Mouse (Mus musculus) mouse trophoblast stem cell (cell line): Measurements from ENCODE around the gene Tlx3.

ENCODE experiments used
- in situ Hi-C, 2 experiments: fragments of 300-500 bp; cut with MseI, MboI; formaldehyde crosslinking; loops; 2 replicates in 1 of 2; 3 replicates in 1 of 2; pipeline ENCODE4 v1.15.1; 2025

Gene Tlx3

DNA sequence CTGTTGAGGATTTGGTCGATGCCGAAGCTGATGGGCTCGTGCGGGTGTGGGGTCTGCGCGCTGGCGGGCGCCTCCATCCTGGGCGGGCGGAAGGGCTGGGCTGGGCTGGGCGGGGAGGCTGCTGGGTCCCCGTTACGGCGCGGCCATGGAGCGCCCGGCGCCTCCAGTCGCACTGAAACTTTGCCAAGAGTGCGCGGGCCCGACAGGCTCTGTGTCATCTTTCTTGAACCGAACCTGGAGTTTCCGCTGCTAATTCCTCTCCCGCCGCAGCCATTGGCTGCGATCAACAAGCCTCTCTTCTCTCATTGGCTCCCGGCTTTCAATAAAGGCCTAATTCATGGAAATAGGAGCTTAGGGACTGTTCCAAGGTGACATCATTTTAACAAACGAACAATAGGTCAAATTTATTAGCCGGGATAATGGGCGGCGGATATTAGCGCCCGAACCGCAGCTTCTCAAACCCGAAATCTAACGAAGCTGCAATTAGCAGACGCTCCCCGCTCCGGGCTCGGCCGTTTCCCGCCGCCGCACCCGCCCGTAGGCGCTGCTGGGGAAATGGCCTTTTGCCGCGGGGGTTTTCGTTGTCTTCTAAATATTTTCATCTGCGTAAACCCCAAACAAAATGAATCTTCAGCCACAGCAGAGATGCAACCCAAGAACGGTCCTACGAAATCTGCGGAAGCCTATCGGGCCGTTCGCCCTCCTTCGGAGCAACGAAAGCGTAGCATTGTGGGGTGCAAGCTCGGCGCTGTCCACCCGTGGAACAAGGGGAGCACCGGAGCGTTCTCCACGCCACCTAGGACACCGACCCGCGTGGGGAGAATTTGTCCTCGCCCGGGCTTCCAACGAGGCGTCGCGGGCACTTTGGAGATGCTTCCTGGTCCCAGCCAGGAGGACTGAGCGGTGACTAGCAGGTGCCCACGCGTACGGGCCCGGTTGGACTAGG, at the start of gene Tlx3:
TSS of gene Tlx3 (minus strand) at position 207 of the 946 bp plus-strand sequence.
- in situ Hi-C loops = no loop called here

DNA sequence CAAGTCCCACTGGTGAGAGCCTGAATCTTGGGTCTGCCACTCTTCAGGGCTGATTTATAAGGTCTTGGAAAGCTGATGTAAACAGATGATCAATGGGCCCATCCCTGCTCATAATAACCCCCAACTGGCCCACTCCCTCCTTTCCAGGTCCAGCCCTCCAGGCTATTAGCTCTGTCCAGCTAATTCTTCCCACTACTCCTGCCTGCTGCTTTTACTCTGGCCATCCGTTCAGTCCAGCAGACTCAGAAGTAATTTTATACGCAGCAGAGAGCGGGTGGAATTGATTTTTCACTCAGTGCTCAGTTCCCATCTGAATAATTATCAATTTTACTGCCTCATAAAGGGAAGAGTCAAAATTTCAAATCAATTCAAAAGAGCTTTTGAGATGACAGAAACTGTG, 36.9 kb upstream of the Tlx3 start:
- in situ Hi-C loops = no loop called here

GRCm38 (mm10) chr11:33234134-33234533, 30.7 kb upstream of the Tlx3 start:
- in situ Hi-C loops = no loop called here

- in situ Hi-C loops = no loop called here
Observed at GRCm38 (mm10) chr11:33232056-33232455, 28.7 kb upstream of the Tlx3 start.

DNA sequence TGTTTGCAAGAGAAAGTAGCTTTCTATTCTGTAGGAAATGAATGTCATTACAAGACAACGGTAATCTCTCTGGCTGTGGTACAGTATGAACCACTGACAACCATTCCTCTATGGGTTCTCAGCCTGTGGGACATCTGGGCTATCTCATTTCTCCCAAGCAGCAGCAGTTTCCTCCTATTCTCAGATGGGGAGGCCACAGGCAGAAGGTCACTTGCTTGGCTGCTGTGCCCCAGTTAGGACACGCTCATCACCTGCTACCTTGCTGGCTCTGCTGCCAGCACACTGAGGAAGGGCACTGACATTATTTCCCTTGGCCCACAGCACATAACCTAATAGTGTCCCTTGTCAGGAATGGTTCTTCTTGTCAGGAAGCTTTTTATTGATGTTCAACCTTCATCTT, 24.8 kb upstream of the Tlx3 start:
- in situ Hi-C loops = no loop called here

DNA sequence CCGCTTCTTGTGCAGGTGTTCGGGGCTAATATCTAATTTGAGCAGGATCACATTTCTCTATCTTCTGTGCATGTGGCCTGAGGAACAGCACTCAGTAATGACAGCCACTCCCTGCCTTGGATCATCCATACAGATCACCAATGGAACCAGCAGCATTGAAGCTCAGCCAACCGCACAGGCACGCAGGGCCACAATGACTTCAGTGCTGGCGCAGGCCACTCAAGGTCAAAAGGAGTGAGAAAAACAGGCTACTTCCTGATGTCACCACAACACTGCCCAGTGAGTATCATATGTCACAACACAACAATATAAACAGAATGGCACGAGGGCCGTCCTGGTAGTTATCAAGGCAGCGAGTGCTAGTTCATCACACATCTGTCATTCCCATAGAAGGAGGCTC, 23.1 kb upstream of the Tlx3 start:
- in situ Hi-C loops = no loop called here

DNA sequence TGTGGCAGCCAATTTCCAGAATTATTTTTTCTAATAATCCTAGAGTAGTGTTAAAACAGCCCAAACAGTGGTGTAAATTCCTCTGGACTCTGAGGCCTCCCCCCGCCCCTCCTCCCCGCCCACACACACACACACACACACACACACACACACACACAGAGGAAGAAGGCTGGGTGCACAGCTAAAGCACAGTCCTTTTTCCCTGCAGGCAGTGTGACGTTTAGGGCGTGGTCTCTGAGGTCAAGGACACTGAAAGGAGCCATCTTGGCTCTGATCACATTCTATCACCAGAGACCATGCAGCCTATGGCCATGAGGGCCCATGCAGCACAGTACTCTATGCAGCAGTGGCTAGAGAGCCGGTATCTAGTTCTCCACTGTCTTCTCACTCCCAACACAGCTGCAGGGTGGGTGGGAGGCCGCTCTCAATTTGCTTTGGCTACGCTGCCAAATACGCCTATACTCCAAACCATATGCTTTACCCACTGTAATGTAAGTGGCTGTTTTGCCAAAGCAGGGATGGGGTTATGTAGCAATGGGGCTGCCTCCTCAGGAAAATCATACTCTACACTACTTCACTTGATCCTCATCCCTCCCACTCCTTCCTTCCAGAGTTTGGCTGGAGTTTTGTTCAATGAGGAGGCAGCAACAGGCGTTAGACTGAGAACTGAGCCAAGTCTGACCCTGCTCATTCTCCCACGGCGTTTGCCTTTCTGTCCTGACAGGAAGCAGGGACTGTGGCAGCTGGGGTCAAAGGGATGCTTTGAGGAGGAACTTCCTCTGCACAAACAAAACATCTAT, 18.4 kb upstream of the Tlx3 start:
- in situ Hi-C loops = no loop called here

DNA sequence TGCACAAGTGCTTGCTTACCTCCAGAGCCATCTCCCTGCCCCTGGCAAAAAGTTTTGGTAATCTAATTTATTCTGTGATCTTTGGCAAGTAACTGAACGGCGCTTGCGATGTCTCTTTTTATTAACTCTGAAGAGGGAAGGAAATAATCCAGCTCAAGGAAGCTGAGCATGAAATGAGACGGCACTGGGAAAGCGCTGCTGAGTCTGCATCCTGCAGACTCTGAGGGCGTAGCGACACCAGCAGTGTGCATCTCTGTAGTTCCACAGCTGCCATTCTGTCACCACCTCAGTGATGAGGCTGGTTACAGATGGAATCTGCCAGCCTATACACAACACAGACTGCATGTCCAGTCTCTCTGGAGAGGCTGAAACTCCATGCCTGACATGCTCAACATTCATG, 17.4 kb upstream of the Tlx3 start:
- in situ Hi-C loops = no loop called here

DNA sequence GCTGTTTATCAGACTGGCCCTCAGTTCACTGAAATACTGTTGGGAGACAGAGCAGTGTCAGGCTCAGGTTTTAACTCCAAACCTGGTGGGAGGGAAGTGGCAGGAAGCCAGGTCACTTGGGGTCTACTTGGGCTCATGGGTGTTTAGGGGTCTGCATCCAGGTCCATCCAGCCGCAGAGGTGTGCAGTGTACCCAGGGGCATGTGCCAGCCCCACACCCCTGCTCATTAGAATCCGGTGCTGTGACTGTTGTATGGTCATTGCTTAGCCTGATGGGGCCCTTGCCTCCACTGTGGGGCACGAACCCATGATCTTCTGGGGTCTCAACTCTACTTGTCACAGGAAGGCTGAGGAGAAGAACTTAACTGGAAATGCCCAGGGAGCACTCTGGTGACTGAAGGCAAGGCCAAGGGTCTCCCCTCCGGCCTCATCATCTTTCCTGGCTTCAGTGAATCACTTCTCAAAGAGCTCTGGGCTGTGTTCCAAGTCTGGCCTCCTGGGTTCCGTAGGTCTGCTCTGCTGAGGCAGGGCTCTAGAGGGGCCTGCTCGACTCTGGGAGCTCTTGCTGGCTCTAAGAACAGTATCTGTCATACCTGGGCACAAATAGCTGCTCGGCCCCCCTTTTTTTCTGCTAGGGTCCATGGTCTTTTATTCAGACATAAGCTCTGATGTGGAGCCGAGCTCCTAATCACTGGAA, 14.1 kb upstream of the Tlx3 start:
- in situ Hi-C loops = no loop called here

DNA sequence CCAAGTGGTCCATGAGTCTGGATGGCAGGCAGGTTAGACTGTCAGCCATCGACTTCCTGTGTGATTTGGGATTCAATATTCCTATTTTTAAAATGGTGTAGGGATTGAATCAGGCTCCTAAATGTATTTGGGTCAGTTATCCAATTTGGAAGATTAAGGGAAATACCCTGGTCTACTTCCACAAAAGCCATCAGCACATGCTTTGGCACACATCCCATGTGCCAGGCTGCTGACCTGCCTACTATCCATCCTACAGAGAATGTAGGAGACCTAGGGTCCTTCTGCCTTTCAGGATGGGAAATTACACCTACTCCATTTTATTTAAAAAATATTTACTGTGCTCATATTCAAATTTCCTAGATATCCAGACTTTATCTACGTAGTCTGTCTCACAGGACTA, 4.0 kb upstream of the Tlx3 start:
- in situ Hi-C loops = no loop called here

GRCm38 (mm10) chr11:33204966-33205365, 1.6 kb upstream of the Tlx3 start:
- in situ Hi-C loops = no loop called here

- in situ Hi-C loops = no loop called here
Observed at GRCm38 (mm10) chr11:33204329-33204705, 928 bp upstream of the Tlx3 start.

- in situ Hi-C loops = no loop called here
Observed at GRCm38 (mm10) chr11:33202972-33203371, 417 bp downstream of the Tlx3 start.

GRCm38 (mm10) chr11:33202296-33202695, 1.1 kb downstream of the Tlx3 start:
- in situ Hi-C loops = no loop called here

DNA sequence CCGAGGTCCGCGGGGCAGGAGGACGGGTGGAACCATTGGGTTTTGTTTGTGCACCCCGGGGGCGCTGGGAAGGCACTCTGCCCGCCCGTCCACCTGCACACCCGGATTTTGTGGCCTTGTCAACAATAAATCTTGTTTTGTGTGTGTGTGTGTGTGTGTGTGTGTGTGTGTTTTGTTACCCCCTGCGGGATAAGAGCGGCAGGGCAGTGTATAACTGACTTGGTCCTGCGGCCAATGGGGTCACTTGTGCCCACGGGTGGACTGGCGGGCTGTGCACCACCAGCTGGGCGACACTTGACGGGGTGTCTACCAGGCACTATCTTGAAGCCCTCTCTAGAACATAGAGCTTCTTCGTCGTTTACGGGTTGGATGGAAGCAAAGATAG, 1.8 kb downstream of the Tlx3 start:
- in situ Hi-C loops = no loop called here

DNA sequence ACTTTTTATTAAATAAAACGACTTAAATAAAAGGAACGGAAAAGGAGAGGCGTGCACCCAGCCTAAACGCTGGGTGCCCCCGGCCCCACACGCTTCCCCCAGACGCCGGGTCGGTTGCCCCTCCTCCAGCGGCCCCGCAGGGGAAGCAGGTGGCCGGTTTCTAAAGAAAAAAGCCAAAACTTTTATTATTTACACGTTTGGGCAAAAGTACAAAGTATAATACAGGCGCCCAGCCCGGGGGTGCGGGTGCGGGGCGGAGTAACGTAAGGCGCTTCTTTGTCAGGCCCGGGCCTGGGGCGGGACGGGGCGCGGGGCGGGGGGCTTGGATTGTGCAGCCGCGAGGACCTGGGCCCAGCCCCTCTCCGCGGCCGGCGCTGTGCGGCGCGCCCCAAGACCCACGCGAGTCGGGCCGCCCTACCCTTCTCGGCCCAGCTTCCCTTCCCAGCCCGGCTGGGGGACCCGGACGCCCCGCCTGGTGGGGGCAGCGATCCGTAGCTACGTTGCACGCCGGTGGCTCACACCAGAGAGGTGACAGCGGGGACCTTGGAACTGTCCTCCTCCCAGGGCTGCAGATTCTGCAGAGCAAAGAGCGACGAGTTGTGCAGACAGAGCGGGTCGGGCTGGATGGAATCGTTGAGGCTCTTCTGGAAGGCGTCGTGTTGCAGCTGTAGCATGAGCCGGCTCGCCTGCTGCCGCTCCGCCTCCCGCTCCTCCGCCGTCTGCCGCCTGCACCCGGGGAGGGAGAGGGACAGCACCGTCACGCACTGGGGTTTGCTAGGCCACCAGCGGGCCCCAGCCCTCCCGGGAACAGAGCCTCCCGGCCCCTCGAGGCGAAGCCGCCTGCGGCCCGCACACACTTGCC, 2.4 kb downstream of the Tlx3 start:
- in situ Hi-C loops = no loop called here

- in situ Hi-C loops = loop anchor here in 1 of 2 experiments (25.0 kb wide), 3 partner anchors 412 to 712 kb away; no protein-coding TSS in a partner anchor
Observed at GRCm38 (mm10) chr11:33199906-33200763, 3.3 kb downstream of the Tlx3 start.

GRCm38 (mm10) chr11:33199117-33199514, 4.3 kb downstream of the Tlx3 start:
- in situ Hi-C loops = loop anchor here in 1 of 2 experiments (25.0 kb wide), 3 partner anchors 413 to 713 kb away; no protein-coding TSS in a partner anchor

- in situ Hi-C loops = loop anchor here in 1 of 2 experiments (25.0 kb wide), 3 partner anchors 414 to 714 kb away; no protein-coding TSS in a partner anchor
Observed at GRCm38 (mm10) chr11:33198351-33199116, 4.9 kb downstream of the Tlx3 start.
